Mouse (Mus musculus): ENCODE results near the gene Btg2. TPM values are rescaled to one million over a fixed set of nuclear protein-coding genes. Genes with fewer than 3 reads are reported as not detected.
A peak's percentile ranks its signal among the peaks of the same experiment; 100 is the strongest.

The Btg2 gene
- polyA plus RNA-seq, 1 experiment from 2014 or later: 37.2 TPM

DNA sequence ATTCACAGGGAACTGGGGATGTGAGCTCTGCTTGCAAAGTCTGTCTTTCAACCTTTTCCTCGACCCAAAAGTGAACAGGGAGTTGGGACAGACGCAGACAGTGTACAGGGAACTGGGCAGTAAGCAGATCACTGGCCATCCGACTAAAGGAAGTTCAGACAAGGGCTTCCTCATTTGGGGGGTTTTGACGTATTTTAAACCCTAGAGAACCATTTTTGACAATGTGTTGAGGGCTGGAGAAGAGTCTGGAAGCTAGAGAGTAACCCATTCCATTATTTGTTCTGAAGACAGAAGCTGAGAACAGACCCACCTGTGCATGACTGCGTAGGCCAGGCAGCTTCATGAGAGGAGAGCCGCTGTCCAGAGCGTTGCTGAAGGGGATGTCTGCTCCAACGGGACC, 4.8 kb upstream of the Btg2 start:
- no peaks in the 10 kb centered on the region for H3K36me3 ChIP-seq (replicated peaks)
- H3K27ac ChIP-seq: no peak overlapping the region
- no peak for ATAC-seq (replicated peaks)
- H3K4me1 ChIP-seq: peaks cover 18% of the 10 kb centered on the region
- no peaks in the 10 kb centered on the region for H3K9me3 ChIP-seq
- H3K4me2 ChIP-seq: no peak overlapping the region
- no peaks in the 10 kb centered on the region for H3K27me3 ChIP-seq (replicated peaks)
- H3K4me3 ChIP-seq: no peak overlapping the region
- WGBS: 84% methylated on average over 8 of the region's 8 CpGs
- H3K9ac ChIP-seq: no peak overlapping the region

DNA sequence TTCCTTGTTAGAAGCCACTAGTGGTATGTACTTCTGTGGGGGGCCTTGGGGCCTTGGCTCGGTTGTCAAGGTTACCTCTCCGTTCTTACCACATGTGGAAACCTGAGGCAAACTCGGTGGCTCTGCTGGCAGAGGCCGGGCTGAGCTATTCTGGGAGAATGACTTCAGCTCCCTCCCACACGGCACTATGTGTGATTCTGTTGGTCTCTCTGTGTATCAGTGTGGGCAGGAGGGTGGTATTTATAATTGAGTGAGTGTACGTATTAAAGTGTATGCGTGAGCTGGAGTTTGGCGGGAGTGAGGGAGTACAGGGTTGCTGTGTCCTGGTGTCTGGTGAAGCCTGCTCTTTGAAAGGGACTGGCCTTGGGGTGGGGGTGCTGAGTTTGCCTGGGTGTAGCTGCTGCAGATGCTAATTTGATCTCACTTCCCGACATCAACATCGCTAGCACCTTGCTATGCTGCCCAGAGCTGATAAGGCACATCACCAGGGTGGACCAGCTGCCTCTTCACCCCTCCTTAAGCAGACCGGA, 4.1 kb upstream of the Btg2 start:
- Histone ChIP-seq H3K9me3 (no peaks in the 10 kb centered on the region), H3K4me2 (no peak overlapping the region), H3K27me3 (replicated peaks) (no peaks in the 10 kb centered on the region), H3K36me3 (replicated peaks) (no peaks in the 10 kb centered on the region), H3K4me3 (no peak overlapping the region), H3K9ac (no peak overlapping the region), H3K27ac (no peak overlapping the region), H3K4me1 (peaks cover 22% of the 10 kb centered on the region)
- WGBS: 56% methylated on average over 11 of the region's 11 CpGs
- ATAC-seq (replicated peaks): no peak

DNA sequence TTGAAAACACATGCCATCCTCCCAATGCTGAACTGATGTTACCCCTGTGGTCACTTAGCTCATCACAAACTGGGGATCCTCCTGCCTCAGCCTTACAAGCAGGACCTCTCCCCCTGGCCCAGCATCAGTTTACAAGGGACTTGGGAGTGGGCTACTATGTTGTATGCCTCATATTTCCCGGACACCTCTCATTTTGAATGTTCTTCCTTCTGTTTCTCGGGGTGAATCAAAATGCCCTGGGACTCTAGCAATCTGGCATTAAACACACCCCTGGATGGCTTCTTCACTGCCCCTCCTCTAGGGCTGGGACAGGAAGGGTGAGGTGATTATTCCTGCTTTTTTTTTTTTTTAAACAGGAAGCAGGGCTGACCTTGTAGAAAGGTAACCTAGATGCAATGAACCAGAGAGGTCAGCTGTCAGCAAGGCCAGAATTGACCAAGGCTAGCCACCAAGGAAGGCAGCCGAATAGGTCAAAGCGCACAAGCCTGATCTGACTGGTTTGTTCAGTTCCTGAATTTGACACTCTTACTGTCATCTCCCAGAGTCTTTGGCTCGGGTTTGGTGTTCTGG, 2.0 kb upstream of the Btg2 start:
- WGBS: 92% methylated on average over 5 of the region's 5 CpGs
- Histone ChIP-seq H3K9me3 (no peaks in the 10 kb centered on the region), H3K4me2 (no peak overlapping the region), H3K4me1 (peaks cover 31% of the 10 kb centered on the region), H3K4me3 (no peak overlapping the region), H3K27me3 (replicated peaks) (no peaks in the 10 kb centered on the region), H3K27ac (no peak overlapping the region), H3K9ac (no peak overlapping the region), H3K36me3 (replicated peaks) (no peaks in the 10 kb centered on the region)
- no peak for ATAC-seq (replicated peaks)

DNA sequence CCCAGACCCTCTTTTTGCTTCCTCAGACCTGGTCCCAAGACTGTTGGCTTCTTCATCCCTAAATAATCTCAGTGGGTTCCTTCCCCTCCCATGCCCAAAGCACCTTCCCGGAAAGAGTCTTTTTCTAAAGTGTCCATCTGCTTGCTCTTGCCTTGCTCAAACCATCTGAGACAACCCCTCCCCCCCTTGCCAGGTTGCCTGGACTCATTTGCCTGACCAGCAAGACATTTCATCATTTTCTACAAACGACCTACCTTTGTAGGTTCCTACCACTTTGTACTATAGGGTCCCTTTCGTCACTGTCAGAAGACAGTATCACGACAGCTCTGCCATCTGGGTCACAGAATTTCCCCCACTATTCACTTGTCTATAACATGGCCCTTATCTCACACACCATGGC, 1.5 kb upstream of the Btg2 start:
- no peak for ATAC-seq (replicated peaks)
- H3K9ac ChIP-seq: no peak overlapping the region
- 84% methylated on average over 4 of the region's 4 CpGs for WGBS
- H3K4me3 ChIP-seq: no peak overlapping the region
- H3K27me3 ChIP-seq (replicated peaks): no peaks in the 10 kb centered on the region
- peak overlapping the region; percentile 82 for H3K27ac ChIP-seq
- H3K4me2 ChIP-seq: no peak overlapping the region
- no peaks in the 10 kb centered on the region for H3K9me3 ChIP-seq
- H3K36me3 ChIP-seq (replicated peaks): no peaks in the 10 kb centered on the region
- H3K4me1 ChIP-seq: peaks cover 32% of the 10 kb centered on the region

DNA sequence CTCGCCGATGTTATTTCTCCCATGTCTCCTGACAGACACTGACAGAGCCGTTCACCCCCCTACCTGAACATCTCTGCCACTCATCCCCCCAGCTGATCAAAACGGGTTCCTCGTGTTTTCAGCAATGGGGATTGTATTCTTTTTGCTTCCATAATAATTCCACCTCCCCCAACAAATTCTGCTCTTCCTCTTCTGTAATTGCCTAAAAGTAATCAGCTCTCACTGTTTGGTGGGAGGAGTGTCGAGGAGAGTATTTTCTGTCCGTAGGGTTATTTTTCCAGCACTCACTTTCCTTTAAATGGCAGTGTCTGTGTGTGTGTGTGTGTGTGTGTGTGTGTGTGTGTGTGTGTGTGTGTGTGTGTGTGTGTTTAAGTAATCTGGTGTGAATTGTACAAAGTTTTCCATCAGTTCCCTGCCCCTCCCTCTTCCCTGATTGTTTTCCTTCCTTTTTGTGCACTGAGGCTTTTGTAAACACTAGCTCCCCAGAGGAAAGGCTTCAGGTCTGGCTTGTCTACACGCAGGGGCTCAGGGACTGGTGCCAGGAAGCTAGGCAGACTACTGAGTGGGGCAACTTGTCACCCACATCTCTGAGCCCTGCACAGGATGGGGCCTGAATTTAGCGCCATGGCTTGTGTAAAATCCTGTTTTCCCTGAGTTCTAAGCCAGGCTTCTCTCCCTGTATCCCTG, 700 bp upstream of the Btg2 start:
- Histone ChIP-seq H3K27ac (peak overlapping the region; percentile 82), H3K9me3 (no peaks in the 10 kb centered on the region), H3K9ac (peak overlapping the region; percentile 54), H3K4me3 (peak overlapping the region; percentile 52), H3K27me3 (replicated peaks) (no peaks in the 10 kb centered on the region), H3K4me2 (peak overlapping the region; percentile 71), H3K4me1 (peaks cover 33% of the 10 kb centered on the region), H3K36me3 (replicated peaks) (no peaks in the 10 kb centered on the region)
- WGBS: 4% methylated on average over 9 of the region's 9 CpGs
- 0 out of 2 replicates have a peak, but pooled peaks have one; percentile 4 for ATAC-seq (replicated peaks)

DNA sequence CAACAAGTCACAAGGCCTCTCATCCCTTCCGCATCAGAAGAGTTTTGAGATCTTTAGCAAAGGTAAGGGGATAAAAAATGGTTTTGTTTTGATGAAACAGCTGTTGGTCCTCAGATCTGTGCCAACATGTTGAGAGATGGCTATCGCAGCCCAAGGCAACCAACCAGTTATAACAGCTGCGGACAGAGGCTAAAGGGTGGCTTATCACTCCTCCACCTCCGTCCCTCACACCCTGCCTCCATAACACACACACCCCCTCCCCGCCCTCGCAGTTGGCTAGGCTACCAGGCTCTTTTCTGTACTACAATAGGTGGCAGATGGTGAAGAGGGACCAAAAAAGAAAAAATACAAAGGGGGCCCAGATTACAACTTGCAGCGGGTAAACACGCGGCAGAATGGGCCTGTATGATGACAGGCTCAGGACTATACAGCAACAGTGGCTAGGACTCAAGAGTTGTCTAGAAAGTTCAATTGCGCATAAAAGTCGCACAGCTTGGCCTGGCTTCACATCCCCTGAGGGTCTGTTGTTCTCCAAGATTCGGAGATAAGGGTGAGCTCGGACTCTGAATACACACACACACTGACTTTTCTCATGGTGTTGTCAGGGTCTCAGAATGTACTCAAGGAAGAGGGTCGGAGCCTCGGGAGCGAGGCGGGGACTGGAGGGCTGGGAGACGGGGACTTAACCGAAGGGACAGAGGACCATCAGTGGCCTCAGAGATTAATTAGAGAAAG, 692 bp downstream of the Btg2 start:
- H3K27ac ChIP-seq: peak overlapping the region; percentile 82
- peaks cover 39% of the 10 kb centered on the region for H3K4me1 ChIP-seq
- peak; percentile 10; the same call in 1 of the 2 replicates for ATAC-seq (replicated peaks)
- peak overlapping the region; percentile 53 for H3K9ac ChIP-seq
- no peaks in the 10 kb centered on the region for H3K36me3 ChIP-seq (replicated peaks)
- peak overlapping the region; percentile 52 for H3K4me3 ChIP-seq
- peak overlapping the region; percentile 71 for H3K4me2 ChIP-seq
- 5% methylated on average over 19 of the region's 19 CpGs for WGBS
- no peaks in the 10 kb centered on the region for H3K27me3 ChIP-seq (replicated peaks)
- no peaks in the 10 kb centered on the region for H3K9me3 ChIP-seq

DNA sequence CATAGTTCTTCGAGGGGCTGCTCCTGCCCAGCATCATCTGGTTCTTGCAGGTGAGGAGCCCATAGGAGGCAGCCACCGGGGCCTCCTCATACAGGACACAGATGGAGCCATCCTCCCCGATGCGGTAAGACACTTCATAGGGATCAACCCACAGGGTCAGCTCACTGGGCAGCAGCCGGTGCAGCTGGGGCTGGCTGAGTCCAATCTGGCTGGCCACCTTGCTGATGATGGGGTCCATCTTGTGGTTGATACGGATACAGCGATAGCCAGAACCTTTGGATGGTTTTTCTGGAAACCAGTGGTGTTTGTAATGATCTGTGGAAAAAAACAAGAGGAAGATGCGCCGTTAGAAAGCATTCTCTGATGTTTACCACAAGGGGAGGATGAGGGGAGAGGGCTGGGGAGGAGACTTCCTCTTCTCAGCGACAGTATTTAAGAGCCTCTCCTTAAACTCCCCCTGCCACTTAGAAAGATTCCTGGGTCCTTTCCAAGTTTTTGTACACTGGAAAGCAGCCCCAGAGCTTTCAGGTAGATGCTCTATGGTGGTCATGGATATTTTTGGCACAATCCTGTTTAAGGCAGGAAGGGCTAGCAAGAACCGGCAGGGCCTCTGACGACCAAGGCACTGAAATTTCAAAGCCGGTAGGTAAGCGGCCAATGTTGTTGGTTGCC, 1.4 kb downstream of the Btg2 start:
- H3K4me2 ChIP-seq: peak overlapping the region; percentile 71
- H3K4me3 ChIP-seq: peak overlapping the region; percentile 52
- no peaks in the 10 kb centered on the region for H3K36me3 ChIP-seq (replicated peaks)
- H3K9ac ChIP-seq: peak overlapping the region; percentile 53
- H3K27me3 ChIP-seq (replicated peaks): no peaks in the 10 kb centered on the region
- peak overlapping the region; percentile 82 for H3K27ac ChIP-seq
- peaks cover 37% of the 10 kb centered on the region for H3K4me1 ChIP-seq
- 0 out of 2 replicates have a peak, but pooled peaks have one; percentile 13 for ATAC-seq (replicated peaks)
- 16% methylated on average over 14 of the region's 14 CpGs for WGBS
- no peaks in the 10 kb centered on the region for H3K9me3 ChIP-seq

DNA sequence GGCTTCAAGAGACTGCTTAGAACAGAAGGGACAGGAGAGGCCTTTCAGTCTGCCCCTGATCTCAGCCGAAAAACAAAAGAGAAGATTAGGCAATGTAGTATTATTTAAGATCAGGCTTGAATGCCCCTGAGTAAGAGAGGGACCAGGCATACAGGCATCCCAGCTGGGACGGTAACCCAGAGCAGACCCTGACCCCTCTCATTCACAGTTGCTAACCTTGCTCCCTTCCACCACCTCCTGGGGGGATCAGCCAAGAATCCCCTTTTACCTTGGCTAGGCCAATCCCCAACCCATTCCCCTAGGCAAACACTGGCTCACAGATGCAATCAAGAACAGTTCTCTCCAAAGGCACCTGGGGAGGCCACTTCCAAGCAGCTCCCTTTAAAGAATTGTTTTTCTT, 2.1 kb downstream of the Btg2 start:
- H3K9me3 ChIP-seq: no peaks in the 10 kb centered on the region
- 6% methylated on average over 2 of the region's 2 CpGs for WGBS
- no peaks in the 10 kb centered on the region for H3K36me3 ChIP-seq (replicated peaks)
- peak overlapping the region; percentile 32; the same call in 1 of the 2 replicates for H3K27ac ChIP-seq
- H3K4me3 ChIP-seq: peak overlapping the region; percentile 52
- H3K4me2 ChIP-seq: peak overlapping the region; percentile 71
- ATAC-seq (replicated peaks): no peak
- H3K27me3 ChIP-seq (replicated peaks): no peaks in the 10 kb centered on the region
- peak overlapping the region; percentile 18; the same call in 1 of the 2 replicates for H3K9ac ChIP-seq
- H3K4me1 ChIP-seq: peaks cover 38% of the 10 kb centered on the region

DNA sequence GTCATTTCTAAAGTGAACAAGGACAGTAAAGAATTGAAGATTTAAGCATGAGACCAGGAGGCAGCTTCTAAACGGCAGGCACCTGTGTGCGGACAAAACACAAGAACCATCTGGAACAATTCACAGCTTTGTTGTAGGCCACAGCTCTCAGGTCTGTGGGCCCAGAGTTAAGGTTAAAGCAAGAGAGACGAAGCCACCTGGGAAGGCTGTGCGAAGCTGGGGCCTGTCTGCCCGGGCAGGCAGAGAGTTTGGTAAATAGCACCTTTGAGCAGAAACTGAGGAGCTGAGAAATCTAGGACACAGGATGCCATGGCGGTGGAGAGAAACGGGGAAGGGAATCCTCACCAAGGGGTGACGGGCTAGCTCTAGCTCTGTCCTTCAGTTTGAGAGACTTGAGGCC, 3.4 kb downstream of the Btg2 start:
- H3K27ac ChIP-seq: 0 out of 2 replicates have a peak overlapping the region, but pooled peaks have one; percentile 0
- no peaks in the 10 kb centered on the region for H3K27me3 ChIP-seq (replicated peaks)
- 81% methylated on average over 8 of the region's 8 CpGs for WGBS
- H3K4me2 ChIP-seq: peak overlapping the region; percentile 71
- no peaks in the 10 kb centered on the region for H3K36me3 ChIP-seq (replicated peaks)
- ATAC-seq (replicated peaks): no peak
- no peaks in the 10 kb centered on the region for H3K9me3 ChIP-seq
- H3K9ac ChIP-seq: 0 out of 2 replicates have a peak overlapping the region, but pooled peaks have one; percentile 1
- peak overlapping the region; percentile 52 for H3K4me3 ChIP-seq
- peaks cover 43% of the 10 kb centered on the region for H3K4me1 ChIP-seq

DNA sequence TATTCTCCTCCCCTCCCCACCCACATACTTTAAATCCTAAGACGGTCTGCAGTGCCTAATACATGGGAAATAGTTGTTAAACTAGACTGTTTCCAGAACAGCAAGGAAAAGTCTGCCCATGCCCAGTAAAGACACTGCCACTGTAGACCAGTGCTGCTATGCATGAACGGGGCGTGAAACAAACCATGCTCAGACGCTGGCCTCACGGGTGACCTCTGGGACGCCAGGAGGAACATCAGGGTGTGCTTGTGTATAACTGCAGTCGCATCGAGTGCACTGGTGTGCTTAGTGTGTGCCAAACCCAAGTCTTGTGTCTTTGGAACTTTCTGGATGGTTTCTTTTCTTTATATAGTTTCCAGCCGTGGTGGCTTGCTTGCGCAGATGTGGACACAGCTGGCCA, 4.3 kb downstream of the Btg2 start:
- peaks cover 43% of the 10 kb centered on the region for H3K4me1 ChIP-seq
- H3K4me2 ChIP-seq: no peak overlapping the region
- no peaks in the 10 kb centered on the region for H3K27me3 ChIP-seq (replicated peaks)
- H3K27ac ChIP-seq: no peak overlapping the region
- H3K9me3 ChIP-seq: no peaks in the 10 kb centered on the region
- H3K4me3 ChIP-seq: no peak overlapping the region
- H3K36me3 ChIP-seq (replicated peaks): no peaks in the 10 kb centered on the region
- 83% methylated on average over 10 of the region's 10 CpGs for WGBS
- no peak for ATAC-seq (replicated peaks)
- no peak overlapping the region for H3K9ac ChIP-seq

DNA sequence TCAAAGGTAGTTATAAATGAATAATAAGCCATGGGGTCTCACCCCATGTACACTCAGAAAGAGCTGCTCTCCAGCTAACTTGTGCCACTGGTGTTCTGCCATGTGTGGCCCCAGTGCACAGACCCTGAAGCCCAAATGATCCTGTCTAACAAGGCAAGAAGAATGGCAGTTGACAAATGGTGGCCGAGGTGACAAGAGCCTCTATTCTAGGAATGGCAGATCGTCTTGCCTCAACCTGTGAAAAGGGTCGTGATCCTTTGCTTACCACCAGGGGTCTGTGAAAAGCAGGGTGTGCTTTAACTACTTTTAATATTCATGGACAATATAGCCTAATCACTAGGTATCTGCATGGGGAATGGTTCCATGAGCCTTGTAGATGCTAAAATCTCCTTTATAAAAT, 4.7 kb downstream of the Btg2 start:
- no peaks in the 10 kb centered on the region for H3K9me3 ChIP-seq
- no peak overlapping the region for H3K27ac ChIP-seq
- 35% methylated on average over 3 of the region's 3 CpGs for WGBS
- no peak overlapping the region for H3K4me3 ChIP-seq
- H3K36me3 ChIP-seq (replicated peaks): no peaks in the 10 kb centered on the region
- H3K4me2 ChIP-seq: no peak overlapping the region
- ATAC-seq (replicated peaks): no peak
- H3K27me3 ChIP-seq (replicated peaks): no peaks in the 10 kb centered on the region
- peaks cover 43% of the 10 kb centered on the region for H3K4me1 ChIP-seq
- no peak overlapping the region for H3K9ac ChIP-seq

DNA sequence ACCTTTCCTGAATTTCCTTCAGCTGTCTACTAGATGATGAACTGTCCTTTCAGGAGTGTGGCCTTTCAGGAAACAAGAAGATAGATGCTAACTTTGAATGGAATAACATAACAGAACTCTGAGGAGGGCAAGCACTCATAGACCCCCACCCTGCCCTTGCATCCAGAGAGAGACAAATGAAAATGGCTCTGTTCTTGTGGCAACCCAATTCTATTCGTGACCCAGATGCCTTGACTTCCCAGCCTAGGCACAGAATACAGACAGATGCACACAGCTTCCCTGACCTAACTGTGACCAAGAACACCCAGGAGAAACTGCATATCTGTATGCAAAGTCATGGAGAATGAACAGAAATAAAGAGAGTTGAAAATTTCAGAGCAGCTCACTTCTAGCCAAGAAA, 5.3 kb downstream of the Btg2 start:
- no peak overlapping the region for H3K27ac ChIP-seq
- no peak overlapping the region for H3K9ac ChIP-seq
- no peaks in the 10 kb centered on the region for H3K27me3 ChIP-seq (replicated peaks)
- H3K4me3 ChIP-seq: no peak overlapping the region
- no peaks in the 10 kb centered on the region for H3K9me3 ChIP-seq
- H3K36me3 ChIP-seq (replicated peaks): no peaks in the 10 kb centered on the region
- no peak overlapping the region for H3K4me2 ChIP-seq
- no peak for ATAC-seq (replicated peaks)
- peaks cover 43% of the 10 kb centered on the region for H3K4me1 ChIP-seq
- WGBS: 71% methylated on average over 1 of the region's 1 CpGs

All from midbrain, embryonic 15.5 days (tissue).